Mouse (Mus musculus) limb, embryonic 13.5 days (tissue): ENCODE results near the gene Tmem184b. TPM values are rescaled to one million over a fixed set of nuclear protein-coding genes. Genes with fewer than 3 reads are reported as not detected.

Experiments
- microRNA counts: library from miRNA; unstranded; fragments of <30 nt; microRNA quantifications from one replicate; lab custom pipeline; 2016
- microRNA-seq: library from miRNA; unstranded; fragments of <30 nt; microRNA quantifications from one replicate; pipeline ENCODE4, GENCODE M21; 2016
- polyA plus RNA-seq: library from polyadenylated mRNA; unstranded; fragments of >200 nt; fragmentation: Nextera tagmentation; extraction: Ambion mirVana; gene quantifications from 2 replicates; pipeline ENCODE4 v1.2.1, GENCODE M21; 2015

Gene Tmem184b
- polyA plus RNA-seq, 1 experiment from 2014 or later = 77.6 TPM

MicroRNAs within 50 kb of the gene (microRNA counts, 519-probe panel; counts per million panel counts)
- 594 counts per million, percentile 2 among the panel's probes with 10 or more counts for microRNA mmu-miR-1943 (lab: Ali Mortazavi, UCI)

Small RNA genes within 50 kb of the gene (microRNA-seq; reads per million reads assigned to microRNA genes)
- gene Mir1943 = 1.2 reads per million

Other genes starting within 250 kb of the Tmem184b start
- 5.9 and 6.3 TPM in 2 replicates for gene Sox10, start 238.3 kb downstream of the Tmem184b start, polyA plus RNA-seq
- 52.7 and 57.4 TPM in 2 replicates for gene Pick1, start 174.4 kb downstream of the Tmem184b start, polyA plus RNA-seq
- 1.3 and 1.4 TPM in 2 replicates for gene Gm49486, start 174.2 kb downstream of the Tmem184b start, polyA plus RNA-seq
- gene Slc16a8, start 148.8 kb downstream of the Tmem184b start, polyA plus RNA-seq = 0.33 and 0.59 TPM in 2 replicates
- 8.8 and 11.7 TPM in 2 replicates for gene Baiap2l2, start 118.0 kb downstream of the Tmem184b start, polyA plus RNA-seq
- gene Pla2g6, start 75.2 kb downstream of the Tmem184b start, polyA plus RNA-seq = 11.7 and 12.7 TPM in 2 replicates
- gene Maff, start 56.9 kb downstream of the Tmem184b start, polyA plus RNA-seq = 2.2 and 2.4 TPM in 2 replicates
- gene Csnk1e, start 52.0 kb upstream of the Tmem184b start, polyA plus RNA-seq = 109 and 116 TPM in 2 replicates
- not detected in 2 replicates for gene Kcnj4, start 101.7 kb upstream of the Tmem184b start, polyA plus RNA-seq
- gene Kdelr3, start 112.8 kb upstream of the Tmem184b start, polyA plus RNA-seq = 123 and 133 TPM in 2 replicates
- 62.3 and 62.9 TPM in 2 replicates for gene Ddx17, start 143.2 kb upstream of the Tmem184b start, polyA plus RNA-seq
- gene Dmc1, start 201.5 kb upstream of the Tmem184b start, polyA plus RNA-seq = 2.7 and 3.2 TPM in 2 replicates